Mouse (Mus musculus) lung, adult 2 months (tissue): ENCODE measurements around the gene Rbm44. TPM values are rescaled to one million over a fixed set of nuclear protein-coding genes. Genes with fewer than 3 reads are reported as not detected.
A peak's percentile ranks its signal among the peaks of the same experiment; 100 is the strongest.

Experiments used
- DNase-seq: peaks from one replicate; pipeline ENCODE4 v3.0.0; 2022
- H3K4me1 ChIP-seq: fragments of 200-500 bp; 2 replicates; pipeline ENCODE4 v1.6.1; 2011; ENCODE audit warnings: low read length; ENCODE audit not compliant: control insufficient read depth, insufficient read depth
- H3K4me3 ChIP-seq: fragments of 200-500 bp; replicated peaks from 2 replicates; pipeline ENCODE3; 2011; ENCODE audit warnings: low read depth, mild to moderate bottlenecking, control low read depth, low read length; ENCODE audit errors: extremely low read depth
- CTCF ChIP-seq: fragments of 200-500 bp; IDR thresholded peaks from 2 replicates; pipeline ENCODE4 v1.5.1; 2011; ENCODE audit warnings: mild to moderate bottlenecking, low read length, control low read depth; ENCODE audit not compliant: insufficient read depth
- POLR2A ChIP-seq: fragments of 200-500 bp; IDR thresholded peaks from 2 replicates; pipeline ENCODE4 v1.6.1; 2011; ENCODE audit warnings: low read depth, mild to moderate bottlenecking, control low read depth, low read length, borderline replicate concordance; ENCODE audit errors: extremely low read depth
- WGBS: fragments of 180-500 bp; shearing (Covaris S2); methylation state at CpG from one replicate; pipeline ENCODE4 v1.1.7; 2018; 5-methylcytosine and 5-hydroxymethylcytosine counted together
- polyA plus RNA-seq: library from polyadenylated mRNA; depleted of rRNA; stranded (reverse); fragments of >200 nt; gene quantifications from 2 replicates; pipeline ENCODE4 v1.2.3, GENCODE M21; 2012

Gene Rbm44
- polyA plus RNA-seq, 1 experiment, result not detected

GRCm38 (mm10) chr1:91205651-91206050 lies 60.8 kb downstream of the Rbm44 start:
- TF ChIP-seq POLR2A (no peak), CTCF (no peak)
- no peak for DNase-seq
- 81% methylated on average over 6 of the region's 6 CpGs for WGBS
- H3K4me1 ChIP-seq, result 0 out of 2 replicates have a peak, but pooled peaks cover 3% of the 10 kb centered on the region
- H3K4me3 ChIP-seq, result no peak overlapping the region

DNA sequence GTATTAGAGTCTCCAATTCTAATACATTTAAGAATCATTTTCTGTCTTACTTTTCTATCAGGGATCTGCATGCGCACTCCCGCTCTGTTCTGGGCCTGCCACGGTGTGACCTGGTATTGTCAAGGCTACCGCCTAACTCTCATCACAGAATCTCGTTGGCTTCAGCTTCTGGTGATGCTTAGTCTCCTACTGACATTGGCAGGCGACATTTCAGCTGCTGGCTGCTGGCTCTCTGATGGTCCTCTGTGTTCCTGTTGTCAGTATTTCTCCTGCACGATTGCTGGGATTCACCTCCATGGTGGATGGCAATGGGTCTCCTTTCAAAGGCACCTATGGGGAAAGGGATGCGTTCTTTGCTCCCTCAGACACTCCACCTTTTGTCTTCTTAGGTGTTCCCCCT lies 61.4 kb downstream of the Rbm44 start:
- 85% methylated on average over 8 of the region's 8 CpGs for WGBS
- Histone ChIP-seq H3K4me1 (0 out of 2 replicates have a peak, but pooled peaks cover 3% of the 10 kb centered on the region), H3K4me3 (no peak overlapping the region)
- TF ChIP-seq CTCF (no peak), POLR2A (no peak)
- no peak for DNase-seq

- Histone ChIP-seq H3K4me3 (no peak overlapping the region), H3K4me1 (0 out of 2 replicates have a peak, but pooled peaks cover 3% of the 10 kb centered on the region)
- DNase-seq, result no peak
- no peak for TF ChIP-seq POLR2A
- TF ChIP-seq CTCF, result no peak
- 61% methylated on average over 5 of the region's 5 CpGs for WGBS
These were observed 62.0 kb downstream of the Rbm44 start for GRCm38 (mm10) chr1:91206873-91207272.

DNA sequence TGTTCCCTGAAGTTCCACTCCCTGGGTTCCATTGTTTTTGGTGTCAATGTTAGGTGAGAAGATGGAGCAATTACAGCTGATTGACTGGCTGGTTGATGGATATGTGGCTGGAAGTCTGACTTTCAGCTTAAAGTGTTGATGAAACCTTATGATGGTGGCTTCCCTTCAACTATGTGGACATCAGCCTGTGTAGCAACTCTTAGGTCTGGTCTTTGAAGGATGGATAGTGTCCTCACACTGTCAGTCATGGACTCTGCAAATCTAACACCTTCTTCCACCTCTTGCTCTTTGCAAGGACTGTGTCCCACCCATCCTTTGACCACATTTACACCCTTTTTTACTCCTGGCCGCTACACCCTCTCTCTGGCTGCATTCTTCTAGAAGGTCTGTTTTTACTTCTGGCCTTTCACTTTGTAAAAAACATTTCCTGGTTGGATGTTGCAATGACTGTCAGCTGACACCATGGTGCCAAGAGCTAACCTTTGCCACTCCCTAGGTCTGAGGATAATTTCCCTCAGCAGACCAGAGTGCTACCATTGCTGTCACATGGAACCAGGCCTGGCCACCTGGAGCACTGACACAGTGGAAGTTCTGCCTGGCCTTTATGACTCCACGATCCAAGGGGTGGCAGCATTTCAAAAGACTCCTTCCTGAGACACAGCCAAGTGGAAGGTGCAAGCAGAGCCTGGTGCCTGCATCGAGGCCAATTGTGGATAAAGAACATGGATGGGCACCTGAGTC lies 62.6 kb downstream of the Rbm44 start:
- H3K4me3 ChIP-seq, result no peak overlapping the region
- DNase-seq, result no peak
- TF ChIP-seq CTCF (no peak), POLR2A (no peak)
- H3K4me1 ChIP-seq, result 0 out of 2 replicates have a peak, but pooled peaks cover 3% of the 10 kb centered on the region
- WGBS, result 52% methylated on average over 3 of the region's 3 CpGs

- no peak for DNase-seq
- no peak for TF ChIP-seq CTCF
- no peak for TF ChIP-seq POLR2A
- 0 out of 2 replicates have a peak, but pooled peaks cover 3% of the 10 kb centered on the region for H3K4me1 ChIP-seq
These were observed 64.5 kb downstream of the Rbm44 start for GRCm38 (mm10) chr1:91209343-91209742.

DNA sequence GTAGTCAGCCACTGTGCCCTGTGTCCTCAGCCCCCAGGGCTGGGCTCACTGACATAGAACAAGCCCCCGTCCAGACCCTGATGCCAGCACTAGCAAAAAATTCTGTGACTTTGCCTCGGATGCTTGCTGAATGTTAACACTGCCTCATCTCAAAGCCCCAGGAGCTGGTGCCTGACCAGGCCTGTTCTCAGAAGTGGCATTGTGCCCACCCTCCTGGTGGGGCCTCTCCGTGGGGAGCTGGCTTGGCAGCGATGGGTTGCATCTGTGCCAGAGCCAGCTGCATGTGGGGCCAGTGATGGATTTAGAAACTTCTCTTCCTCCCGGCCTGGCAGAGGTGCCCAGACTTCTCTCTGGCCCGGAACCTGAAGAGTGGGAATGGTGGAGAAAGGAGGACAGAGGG lies 64.9 kb downstream of the Rbm44 start:
- TF ChIP-seq POLR2A (no peak), CTCF (no peak)
- WGBS, result 63% methylated on average over 6 of the region's 6 CpGs
- 0 out of 2 replicates have a peak, but pooled peaks cover 3% of the 10 kb centered on the region for H3K4me1 ChIP-seq
- DNase-seq, result no peak
- no peak overlapping the region for H3K4me3 ChIP-seq

More at GRCm38 (mm10) chr1:91209343-91209742, 64.5 kb downstream of the Rbm44 start:
- H3K4me3 ChIP-seq, result no peak overlapping the region
- 80% methylated on average over 6 of the region's 6 CpGs for WGBS

GRCm38 (mm10) chr1:91211099-91211498 lies 66.2 kb downstream of the Rbm44 start:
- WGBS, result 71% methylated on average over 1 of the region's 1 CpGs
- peak; percentile 53 for DNase-seq
- Histone ChIP-seq H3K4me3 (no peak overlapping the region), H3K4me1 (peaks cover 10% of the 10 kb centered on the region; the same call in 1 of the 2 replicates)
- TF ChIP-seq POLR2A, result no peak
- TF ChIP-seq CTCF, result peak; percentile 70

GRCm38 (mm10) chr1:91211591-91212008 lies 66.7 kb downstream of the Rbm44 start:
- TF ChIP-seq POLR2A, result no peak
- no peak for TF ChIP-seq CTCF
- WGBS, result 56% methylated on average over 7 of the region's 7 CpGs
- no peak overlapping the region for H3K4me3 ChIP-seq
- DNase-seq, result no peak
- peaks cover 11% of the 10 kb centered on the region; the same call in 1 of the 2 replicates for H3K4me1 ChIP-seq

DNA sequence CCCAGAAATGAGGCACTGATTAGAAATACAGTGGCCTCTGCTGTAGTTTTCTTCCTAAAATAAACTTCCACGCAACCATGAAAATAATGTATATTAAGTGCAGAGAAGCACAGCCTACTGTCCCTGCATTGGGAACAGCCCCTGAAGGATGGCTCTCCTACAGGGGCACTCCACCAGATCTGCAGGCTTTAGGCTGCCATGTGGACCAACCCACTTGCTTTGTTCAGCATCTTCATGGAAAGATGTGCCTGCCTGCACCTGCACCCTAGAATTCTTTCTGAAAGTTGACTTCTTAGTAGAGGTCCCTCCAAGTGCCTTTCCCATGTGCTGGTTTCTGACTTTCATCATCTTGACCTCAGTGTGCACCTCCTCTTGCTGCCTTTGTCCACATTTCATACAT lies 70.4 kb downstream of the Rbm44 start:
- no peak for DNase-seq
- H3K4me3 ChIP-seq, result no peak overlapping the region
- WGBS, result 92% methylated on average over 1 of the region's 1 CpGs
- peaks cover 9% of the 10 kb centered on the region; the same call in 1 of the 2 replicates for H3K4me1 ChIP-seq
- TF ChIP-seq POLR2A (no peak), CTCF (no peak)

DNA sequence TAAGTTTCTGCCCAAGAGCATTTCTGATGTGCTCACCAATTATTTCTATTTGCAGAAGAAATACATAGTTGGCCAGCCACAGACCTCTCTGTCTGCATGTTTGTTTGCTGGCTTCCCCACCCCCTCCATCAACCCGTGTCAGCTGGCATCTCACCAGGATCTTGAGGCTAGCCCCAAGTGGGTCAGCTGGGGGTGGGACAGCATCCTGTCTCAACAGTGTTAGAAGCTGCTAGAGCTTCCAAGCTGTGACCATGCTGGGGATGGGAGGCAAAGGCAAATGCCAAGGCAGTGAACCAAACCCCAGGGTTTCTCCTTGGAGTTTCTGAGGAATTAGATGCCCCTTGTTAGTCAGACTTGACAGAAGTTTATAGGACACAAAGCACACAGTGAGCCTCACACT lies 71.1 kb downstream of the Rbm44 start:
- no peak for DNase-seq
- WGBS, result 0% methylated on average over 1 of the region's 1 CpGs
- TF ChIP-seq CTCF (no peak), POLR2A (no peak)
- Histone ChIP-seq H3K4me1 (peaks cover 9% of the 10 kb centered on the region; the same call in 1 of the 2 replicates), H3K4me3 (no peak overlapping the region)
